Mouse (Mus musculus): ENCODE data around the gene Anapc5. TPM values are rescaled to one million over a fixed set of nuclear protein-coding genes. Genes with fewer than 3 reads are reported as not detected.

Gene Anapc5
- polyA plus RNA-seq, 1 experiment from 2014 or later = 489 TPM

DNA sequence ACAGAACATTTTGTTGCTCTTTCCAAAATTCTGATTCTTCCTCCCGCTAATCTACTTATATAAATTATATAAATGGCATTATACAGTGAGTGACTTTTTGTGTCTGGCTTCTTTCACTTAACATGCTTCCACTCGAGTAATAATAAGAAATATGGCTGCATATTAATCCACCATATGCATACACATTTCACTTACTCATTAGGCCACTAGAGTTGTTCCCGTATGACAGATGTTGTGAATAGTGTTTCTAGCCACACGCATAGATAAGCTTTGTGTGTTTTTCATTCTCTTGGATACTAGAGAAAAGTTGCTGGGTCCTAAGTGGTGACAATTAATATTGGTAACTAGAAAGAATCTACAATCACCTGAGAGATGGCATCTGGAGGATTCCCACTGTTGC is 65.5 kb downstream of the Anapc5 start:
- 97% methylated on average over 4 of the region's 4 CpGs for WGBS
- no peak for ATAC-seq (replicated peaks; ENCODE audit: insufficient number of reproducible peaks, low FRiP score, low TSS enrichment, low read depth)
- no peaks in the 10 kb centered on the region for H3K9me3 ChIP-seq (replicated peaks; ENCODE audit: control insufficient read depth, low read length)
- H3K4me1 ChIP-seq (ENCODE audit: control insufficient read depth, insufficient read depth, low read length) = no peaks in the 10 kb centered on the region
- no peak overlapping the region for H3K9ac ChIP-seq (replicated peaks; ENCODE audit: low read length)
- no peak overlapping the region for H3K27ac ChIP-seq (replicated peaks; ENCODE audit: low read depth, low read length)
- no peak overlapping the region for H3K4me3 ChIP-seq (ENCODE audit: low read depth, low read length)
- H3K4me2 ChIP-seq (ENCODE audit: low read depth, low read length) = no peak overlapping the region
- no peaks in the 10 kb centered on the region for H3K27me3 ChIP-seq (ENCODE audit: control insufficient read depth, insufficient read depth, low read length)
- no peak for DNase-seq (ENCODE audit: low spot score)
- H3K36me3 ChIP-seq (replicated peaks; ENCODE audit: control insufficient read depth, insufficient read depth, low read depth, low read length) = peaks cover 3% of the 10 kb centered on the region; the same call in 1 of the 2 replicates

DNA sequence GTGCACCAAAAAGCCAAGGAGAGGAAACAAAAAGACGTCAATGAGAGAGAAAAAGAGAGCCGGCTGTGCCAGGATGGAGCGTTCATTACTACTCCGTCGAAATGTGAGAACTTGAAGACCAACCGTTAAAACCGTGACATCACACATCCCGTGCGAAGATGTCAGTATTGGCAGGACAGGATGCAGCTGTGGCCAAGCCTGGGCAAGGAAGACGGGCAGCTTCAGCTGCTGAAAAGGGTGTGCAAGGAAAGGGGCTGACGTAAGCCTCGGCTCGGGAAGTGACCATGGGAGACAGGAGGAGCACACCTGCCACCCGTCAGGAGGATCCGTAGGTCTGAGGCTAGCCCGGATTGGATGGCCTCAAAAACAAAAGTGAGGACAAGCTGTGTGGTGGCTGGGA is 66.7 kb downstream of the Anapc5 start:
- no peaks in the 10 kb centered on the region for H3K4me1 ChIP-seq (ENCODE audit: control insufficient read depth, insufficient read depth, low read length)
- H3K9me3 ChIP-seq (replicated peaks; ENCODE audit: control insufficient read depth, low read length) = no peaks in the 10 kb centered on the region
- H3K36me3 ChIP-seq (replicated peaks; ENCODE audit: control insufficient read depth, insufficient read depth, low read depth, low read length) = peaks cover 3% of the 10 kb centered on the region; the same call in 1 of the 2 replicates
- H3K27me3 ChIP-seq (ENCODE audit: control insufficient read depth, insufficient read depth, low read length) = no peaks in the 10 kb centered on the region
- no peak overlapping the region for H3K9ac ChIP-seq (replicated peaks; ENCODE audit: low read length)
- DNase-seq (ENCODE audit: low spot score) = no peak
- ATAC-seq (replicated peaks; ENCODE audit: insufficient number of reproducible peaks, low FRiP score, low TSS enrichment, low read depth) = no peak
- 86% methylated on average over 16 of the region's 16 CpGs for WGBS
- no peak overlapping the region for H3K4me3 ChIP-seq (ENCODE audit: low read depth, low read length)
- H3K4me2 ChIP-seq (ENCODE audit: low read depth, low read length) = no peak overlapping the region
- no peak overlapping the region for H3K27ac ChIP-seq (replicated peaks; ENCODE audit: low read depth, low read length)

DNA sequence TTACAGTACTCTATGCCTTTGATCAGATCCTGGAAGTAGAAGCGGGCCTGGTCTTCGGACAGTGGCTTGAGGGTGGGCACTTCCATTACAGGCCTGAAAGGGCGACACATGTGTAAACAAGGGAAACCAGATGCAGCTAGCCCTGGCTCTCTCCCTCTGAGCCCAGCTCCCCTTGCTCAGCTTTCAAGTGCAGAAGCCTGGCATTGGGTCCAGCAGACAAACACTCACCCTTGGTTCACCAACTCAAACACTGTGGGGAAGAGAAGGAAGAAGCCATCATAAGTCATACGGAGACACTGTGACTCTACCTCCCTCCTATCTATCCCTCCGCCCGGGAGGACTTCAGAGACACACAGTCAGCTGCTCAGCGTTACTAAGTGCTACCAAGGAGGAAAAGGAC is 73.2 kb downstream of the Anapc5 start:
- DNase-seq (ENCODE audit: low spot score) (no peak), ATAC-seq (replicated peaks; ENCODE audit: insufficient number of reproducible peaks, low FRiP score, low TSS enrichment, low read depth) (no peak)
- H3K36me3 ChIP-seq (replicated peaks; ENCODE audit: control insufficient read depth, insufficient read depth, low read depth, low read length) = peaks cover 4% of the 10 kb centered on the region
- H3K9me3 ChIP-seq (replicated peaks; ENCODE audit: control insufficient read depth, low read length) = no peaks in the 10 kb centered on the region
- no peaks in the 10 kb centered on the region for H3K27me3 ChIP-seq (ENCODE audit: control insufficient read depth, insufficient read depth, low read length)
- no peak overlapping the region for H3K4me3 ChIP-seq (ENCODE audit: low read depth, low read length)
- H3K4me2 ChIP-seq (ENCODE audit: low read depth, low read length) = no peak overlapping the region
- no peak overlapping the region for H3K27ac ChIP-seq (replicated peaks; ENCODE audit: low read depth, low read length)
- no peak overlapping the region for H3K9ac ChIP-seq (replicated peaks; ENCODE audit: low read length)
- H3K4me1 ChIP-seq (ENCODE audit: control insufficient read depth, insufficient read depth, low read length) = no peaks in the 10 kb centered on the region
- whole genome bisulfite sequencing = 74% methylated on average over 7 of the region's 7 CpGs

DNA sequence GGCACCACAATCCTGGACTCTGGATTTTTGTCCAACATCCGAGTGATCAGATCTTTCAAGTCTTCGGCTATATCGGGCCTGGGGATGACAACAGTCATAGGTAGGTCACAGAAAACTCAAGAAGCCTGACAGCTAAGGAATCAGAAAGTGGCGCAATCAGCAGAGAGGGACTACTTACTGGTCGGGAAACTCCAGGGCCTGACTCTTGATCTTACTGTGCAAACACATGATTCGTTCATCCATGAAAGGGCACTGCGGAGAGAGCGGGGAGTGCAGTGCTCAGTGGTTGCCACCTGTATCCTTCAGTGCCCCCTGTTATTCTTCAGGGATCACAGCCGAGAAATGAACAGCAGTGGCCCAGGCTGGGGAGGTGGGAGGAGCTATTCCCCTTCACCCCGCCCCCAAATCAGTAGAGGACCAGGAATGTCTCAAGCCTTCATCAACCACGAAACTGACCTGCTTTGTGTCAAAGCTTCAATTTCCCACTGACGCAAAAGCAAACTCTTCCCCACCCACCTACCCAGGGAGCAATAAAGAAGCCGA is 77.2 kb downstream of the Anapc5 start:
- H3K4me1 ChIP-seq (ENCODE audit: control insufficient read depth, insufficient read depth, low read length) = no peaks in the 10 kb centered on the region
- peaks cover 4% of the 10 kb centered on the region for H3K36me3 ChIP-seq (replicated peaks; ENCODE audit: control insufficient read depth, insufficient read depth, low read depth, low read length)
- WGBS = 85% methylated on average over 13 of the region's 13 CpGs
- no peak overlapping the region for H3K4me3 ChIP-seq (ENCODE audit: low read depth, low read length)
- ATAC-seq (replicated peaks; ENCODE audit: insufficient number of reproducible peaks, low FRiP score, low TSS enrichment, low read depth) = no peak
- no peaks in the 10 kb centered on the region for H3K27me3 ChIP-seq (ENCODE audit: control insufficient read depth, insufficient read depth, low read length)
- H3K4me2 ChIP-seq (ENCODE audit: low read depth, low read length) = no peak overlapping the region
- H3K27ac ChIP-seq (replicated peaks; ENCODE audit: low read depth, low read length) = no peak overlapping the region
- no peaks in the 10 kb centered on the region for H3K9me3 ChIP-seq (replicated peaks; ENCODE audit: control insufficient read depth, low read length)
- H3K9ac ChIP-seq (replicated peaks; ENCODE audit: low read length) = no peak overlapping the region
- DNase-seq (ENCODE audit: low spot score) = no peak

Other genes with a start within 250 kb of the Anapc5 start
- gene Ift81, start 206.8 kb downstream of the Anapc5 start, polyA plus RNA-seq (2014; fragmentation: Nextera tagmentation; extraction: Ambion mirVana) = 39.6 and 40.3 TPM in 2 replicates
- 0.58 and 1.4 TPM in 2 replicates for gene P2rx7, start 177.4 kb downstream of the Anapc5 start, polyA plus RNA-seq (2014; fragmentation: Nextera tagmentation; extraction: Ambion mirVana)
- 4.9 and 6.9 TPM in 2 replicates for gene P2rx4, start 113.8 kb downstream of the Anapc5 start, polyA plus RNA-seq (2014; fragmentation: Nextera tagmentation; extraction: Ambion mirVana)
- gene Camkk2, start 41.9 kb downstream of the Anapc5 start, polyA plus RNA-seq (2014; fragmentation: Nextera tagmentation; extraction: Ambion mirVana) = 19.0 and 21.0 TPM in 2 replicates
- 49.7 and 50.6 TPM in 2 replicates for gene Rnf34, start 28.7 kb upstream of the Anapc5 start, polyA plus RNA-seq (2014; fragmentation: Nextera tagmentation; extraction: Ambion mirVana)
- gene Kdm2b, start 168.5 kb upstream of the Anapc5 start, polyA plus RNA-seq (2014; fragmentation: Nextera tagmentation; extraction: Ambion mirVana) = 54.1 and 59.0 TPM in 2 replicates
- 9.1 and 9.6 TPM in 2 replicates for gene Orai1, start 193.7 kb upstream of the Anapc5 start, polyA plus RNA-seq (2014; fragmentation: Nextera tagmentation; extraction: Ambion mirVana)
- gene Morn3, start 225.7 kb upstream of the Anapc5 start, polyA plus RNA-seq (2014; fragmentation: Nextera tagmentation; extraction: Ambion mirVana) = 0.91 TPM in 1 of 2 replicates, not detected in the other
- gene Tmem120b, start 247.1 kb upstream of the Anapc5 start, polyA plus RNA-seq (2014; fragmentation: Nextera tagmentation; extraction: Ambion mirVana) = 7.2 and 7.9 TPM in 2 replicates

Measured in embryonic facial prominence, embryonic 11.5 days (tissue).